Mouse (Mus musculus) olfactory bulb, adult 2 months (tissue): ENCODE measurements around the gene Csnk1g1.

Source experiments
- CTCF ChIP-seq: fragments of 200-500 bp; IDR thresholded peaks from 2 replicates; pipeline ENCODE4 v1.5.1; 2012; ENCODE audit warnings: low read depth, mild to moderate bottlenecking, low read length, moderate library complexity; ENCODE audit not compliant: insufficient read depth
- POLR2A ChIP-seq: fragments of 200-500 bp; IDR thresholded peaks from 2 replicates; pipeline ENCODE4 v1.6.1; 2012; ENCODE audit warnings: mild to moderate bottlenecking, low read depth, low read length, moderate library complexity; ENCODE audit not compliant: insufficient read depth

DNA sequence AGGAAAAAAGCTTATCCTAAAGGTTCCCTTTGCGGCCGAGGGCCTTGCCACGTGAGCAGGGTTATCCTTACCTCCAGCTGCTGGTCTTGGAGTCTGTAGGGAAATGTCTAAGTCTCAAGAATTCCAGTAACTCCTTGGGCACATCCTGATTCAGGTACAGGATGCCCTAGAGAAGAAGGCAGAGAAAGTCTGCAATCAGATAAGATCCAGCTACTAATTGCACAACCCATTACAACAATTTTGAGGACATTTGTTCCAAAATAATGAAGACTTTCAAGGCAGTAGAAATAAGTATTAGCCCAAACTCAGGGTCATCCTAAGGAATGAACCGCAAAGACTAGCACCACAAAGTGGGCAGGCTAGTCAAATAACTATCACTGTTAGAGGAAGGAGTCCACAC lies 159.3 kb downstream of the Csnk1g1 start:
- TF ChIP-seq CTCF (no peak), POLR2A (no peak)
